Mouse (Mus musculus) heart, embryonic 10.5 days (tissue): Measurements from ENCODE around the gene Pum2. TPM values are rescaled to one million over a fixed set of nuclear protein-coding genes. Genes with fewer than 3 reads are reported as not detected.

Experiments used
- DNase-seq: peaks from one replicate; pipeline ENCODE4 v3.0.0-alpha.2; 2017; ENCODE audit warnings: low spot score
- H3K27ac ChIP-seq: fragments of 300-500 bp; sonication (generic); 2 replicates; pipeline ENCODE4 v1.5.1; 2016; ENCODE audit warnings: mild to moderate bottlenecking
- H3K27me3 ChIP-seq: fragments of 300-500 bp; sonication (generic); 2 replicates; pipeline ENCODE4 v1.6.1; 2016; ENCODE audit warnings: mild to moderate bottlenecking; ENCODE audit not compliant: poor library complexity, insufficient read depth, severe bottlenecking
- H3K36me3 ChIP-seq: fragments of 300-500 bp; sonication (generic); 2 replicates; pipeline ENCODE4 v1.6.1; 2016; ENCODE audit warnings: mild to moderate bottlenecking, moderate library complexity
- H3K4me1 ChIP-seq: fragments of 300-500 bp; sonication (generic); 2 replicates; pipeline ENCODE4 v1.6.1; 2016; ENCODE audit warnings: mild to moderate bottlenecking
- H3K4me3 ChIP-seq: fragments of 300-500 bp; sonication (generic); 2 replicates; pipeline ENCODE4 v1.5.1; 2016; ENCODE audit warnings: mild to moderate bottlenecking, moderate library complexity
- H3K9me3 ChIP-seq: fragments of 300-500 bp; sonication (generic); 2 replicates; pipeline ENCODE4 v1.6.1; 2016; ENCODE audit warnings: mild to moderate bottlenecking, moderate library complexity
- WGBS: fragments of 180-500 bp; shearing (Covaris S2); methylation state at CpG from one replicate; pipeline ENCODE4 v1.1.7; 2016; 5-methylcytosine and 5-hydroxymethylcytosine counted together
- polyA plus RNA-seq: library from polyadenylated mRNA; unstranded; fragments of >200 nt; fragmentation: Nextera tagmentation; extraction: Ambion mirVana; gene quantifications from 2 replicates; pipeline ENCODE4 v1.2.1, GENCODE M21; 2016

Pum2 gene
- polyA plus RNA-seq, 1 experiment from 2014 or later = 42.5 TPM

DNA sequence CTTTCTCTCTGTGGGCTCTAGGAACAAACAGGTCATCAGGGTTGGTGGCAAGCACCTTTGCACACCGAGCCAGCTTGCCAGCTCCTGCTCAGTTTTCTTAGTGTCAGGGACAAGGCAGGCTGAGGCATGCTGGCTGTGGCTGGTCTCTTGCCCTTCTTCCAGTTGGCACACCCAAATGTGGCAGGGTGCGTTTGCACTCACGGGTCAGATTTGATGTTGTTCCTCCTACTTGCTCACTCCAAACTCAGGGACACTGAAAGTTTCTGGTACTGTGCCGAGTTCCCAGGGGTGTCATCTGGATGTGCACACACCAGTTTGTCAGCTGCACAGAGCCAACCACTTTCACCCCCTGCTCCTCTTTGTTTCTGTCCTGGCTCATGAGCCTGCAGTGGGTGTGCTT is 17.3 kb upstream of the Pum2 start:
- WGBS = 86% methylated on average over 4 of the region's 4 CpGs
- Histone ChIP-seq H3K4me3 (no peak overlapping the region), H3K4me1 (peaks cover 13% of the 10 kb centered on the region; the same call in 1 of the 2 replicates), H3K27me3 (no peaks in the 10 kb centered on the region), H3K27ac (0 out of 2 replicates have a peak overlapping the region, but pooled peaks have one; percentile 52), H3K36me3 (no peaks in the 10 kb centered on the region), H3K9me3 (no peaks in the 10 kb centered on the region)
- DNase-seq = no peak

DNA sequence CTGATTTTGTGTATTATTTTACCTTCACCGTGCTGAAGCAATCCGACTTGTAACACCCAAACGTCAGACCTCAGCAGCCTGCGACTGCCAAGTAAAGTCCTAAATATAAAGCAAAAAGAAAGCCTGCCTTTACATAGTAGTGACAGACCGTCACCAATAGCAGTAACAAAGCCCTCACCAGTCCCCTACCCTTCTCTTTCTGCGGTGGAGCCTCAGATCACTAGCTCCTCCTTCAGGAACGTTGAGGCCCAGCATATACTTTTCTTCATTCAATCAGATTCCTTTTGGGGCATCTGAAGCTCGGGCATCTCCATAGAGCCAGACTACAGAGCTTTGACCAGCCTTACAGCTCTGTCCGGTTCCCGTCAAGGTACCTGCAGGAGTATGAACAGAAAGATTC is 16.8 kb upstream of the Pum2 start:
- no peak for DNase-seq
- Histone ChIP-seq H3K36me3 (no peaks in the 10 kb centered on the region), H3K4me3 (no peak overlapping the region), H3K27me3 (no peaks in the 10 kb centered on the region), H3K4me1 (peaks cover 13% of the 10 kb centered on the region; the same call in 1 of the 2 replicates), H3K27ac (no peak overlapping the region), H3K9me3 (no peaks in the 10 kb centered on the region)
- WGBS = 68% methylated on average over 10 of the region's 10 CpGs

DNA sequence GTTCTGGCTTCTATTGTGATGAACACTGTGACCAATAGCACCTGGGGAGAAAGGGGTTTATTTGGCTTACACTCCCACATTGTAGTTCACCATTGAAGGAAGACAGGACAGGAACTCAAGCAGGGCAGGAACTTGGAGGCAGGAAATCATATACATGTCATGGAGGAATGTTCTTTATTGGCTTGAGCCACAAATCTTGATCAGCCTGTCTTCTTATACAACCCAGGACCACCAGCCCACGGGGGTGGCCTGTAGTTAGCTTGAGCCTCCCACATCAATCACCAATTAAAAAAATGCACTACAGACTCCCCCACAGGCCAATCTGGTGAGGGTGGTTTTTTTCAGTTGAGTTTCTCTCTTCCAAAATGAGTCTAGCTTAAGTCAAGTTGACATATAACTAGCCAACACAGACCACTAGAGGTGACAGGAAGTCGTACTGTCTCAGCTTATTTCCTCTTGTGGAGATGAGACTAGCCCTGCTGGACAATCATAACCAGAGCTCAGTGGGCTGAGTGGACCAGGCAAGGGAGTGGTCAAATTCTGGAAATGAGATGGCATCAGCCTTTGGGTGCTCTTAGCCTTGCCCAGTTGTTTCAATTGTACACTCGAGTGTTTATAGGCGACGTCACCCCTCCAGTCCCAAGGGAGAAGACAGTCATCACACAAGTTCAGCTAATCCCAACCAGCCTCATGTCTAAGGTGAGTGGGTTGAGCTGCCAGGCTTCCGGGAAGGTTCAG is 16.1 kb upstream of the Pum2 start:
- Histone ChIP-seq H3K4me3 (no peak overlapping the region), H3K36me3 (no peaks in the 10 kb centered on the region), H3K9me3 (no peaks in the 10 kb centered on the region), H3K27ac (no peak overlapping the region), H3K4me1 (peaks cover 13% of the 10 kb centered on the region; the same call in 1 of the 2 replicates), H3K27me3 (no peaks in the 10 kb centered on the region)
- no peak for DNase-seq
- 88% methylated on average over 6 of the region's 6 CpGs for WGBS

DNA sequence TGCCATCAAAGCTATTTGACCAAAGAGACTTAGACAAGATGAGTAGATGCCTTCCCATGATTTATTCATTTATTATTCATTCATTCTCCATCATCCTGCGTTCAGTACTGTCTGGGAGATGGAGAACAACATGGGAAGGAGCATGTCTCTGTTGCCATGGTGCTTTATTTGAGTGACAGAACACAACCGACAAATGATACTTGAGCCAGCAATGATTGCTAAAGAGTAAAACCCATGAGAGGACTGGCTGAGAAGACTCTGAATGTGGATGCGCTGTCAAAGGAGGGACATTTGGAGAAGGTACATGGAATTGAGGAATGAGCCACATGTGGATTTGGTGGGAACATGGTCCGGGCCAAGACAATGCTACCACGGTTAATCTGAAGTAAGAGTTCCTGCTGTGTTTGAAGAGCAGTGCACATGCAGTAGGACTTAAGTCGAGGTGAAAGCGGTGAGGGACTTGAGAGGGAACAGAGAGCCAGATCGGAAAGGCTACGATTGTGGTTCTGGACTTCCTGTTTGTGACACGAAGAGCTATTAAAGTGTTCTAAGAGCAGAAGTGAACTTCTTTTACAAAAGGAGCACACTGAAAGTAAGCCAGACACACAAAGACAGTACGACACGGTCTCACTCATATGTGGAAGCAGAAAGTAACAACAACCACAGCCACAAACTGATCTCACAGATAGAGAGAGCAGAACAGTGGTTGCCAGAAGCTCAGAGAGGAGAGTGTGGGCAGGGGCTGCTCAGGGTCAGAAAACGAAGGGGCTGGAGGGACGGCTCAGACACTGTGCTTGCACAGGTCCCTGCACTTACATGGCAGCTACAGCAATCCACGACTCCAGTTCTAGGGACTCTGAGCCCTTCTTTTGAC is 14.3 kb upstream of the Pum2 start:
- no peaks in the 10 kb centered on the region for H3K36me3 ChIP-seq
- no peak for DNase-seq
- no peak overlapping the region for H3K27ac ChIP-seq
- whole genome bisulfite sequencing = 82% methylated on average over 15 of the region's 15 CpGs
- H3K4me1 ChIP-seq = peaks cover 13% of the 10 kb centered on the region; the same call in 1 of the 2 replicates
- no peaks in the 10 kb centered on the region for H3K27me3 ChIP-seq
- H3K9me3 ChIP-seq = no peaks in the 10 kb centered on the region
- H3K4me3 ChIP-seq = no peak overlapping the region

DNA sequence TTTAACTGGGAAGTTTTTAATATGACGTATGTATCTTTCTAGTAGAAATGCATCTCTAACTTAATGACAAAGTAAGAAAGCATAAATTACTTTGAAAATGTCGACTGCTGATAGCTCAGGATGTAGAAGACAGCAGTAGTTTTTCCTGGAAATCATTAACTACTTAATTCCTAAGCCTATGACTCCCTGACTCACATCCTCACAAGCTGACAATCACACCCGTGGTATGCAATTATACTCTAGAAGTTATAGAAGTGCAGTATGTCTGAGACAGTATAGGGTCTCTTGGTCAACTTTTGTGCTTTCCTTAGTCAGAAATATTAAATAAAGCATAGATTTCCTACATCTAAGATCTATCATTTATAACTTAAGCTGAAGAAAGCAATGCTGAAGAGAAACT is 12.2 kb upstream of the Pum2 start:
- no peaks in the 10 kb centered on the region for H3K36me3 ChIP-seq
- no peak overlapping the region for H3K4me3 ChIP-seq
- H3K9me3 ChIP-seq = no peaks in the 10 kb centered on the region
- no peak for DNase-seq
- H3K4me1 ChIP-seq = peaks cover 2% of the 10 kb centered on the region; the same call in 1 of the 2 replicates
- H3K27me3 ChIP-seq = no peaks in the 10 kb centered on the region
- H3K27ac ChIP-seq = no peak overlapping the region
- 57% methylated on average over 3 of the region's 3 CpGs for WGBS

DNA sequence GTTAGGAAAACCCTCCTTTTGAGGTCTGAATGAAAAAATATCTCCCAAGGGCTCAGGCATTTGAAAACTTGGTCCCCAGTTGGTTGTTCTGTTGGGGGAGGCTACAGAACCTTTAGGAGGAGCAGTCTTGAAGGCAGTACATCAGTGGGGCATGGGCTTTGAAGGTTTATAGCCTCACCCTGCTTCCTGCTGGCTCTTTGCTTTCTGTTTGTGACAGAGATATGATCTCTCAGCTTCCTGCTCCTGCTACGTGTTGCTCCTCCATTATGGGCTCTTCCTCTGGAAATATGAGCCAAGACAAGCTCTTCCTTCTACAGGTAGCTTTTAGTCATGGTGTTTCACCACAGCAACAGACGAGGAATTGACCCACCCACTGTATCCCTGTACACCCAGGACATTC is 11.8 kb upstream of the Pum2 start:
- Histone ChIP-seq H3K27me3 (no peaks in the 10 kb centered on the region), H3K9me3 (no peaks in the 10 kb centered on the region), H3K27ac (no peak overlapping the region), H3K4me3 (no peak overlapping the region), H3K4me1 (no peaks in the 10 kb centered on the region), H3K36me3 (no peaks in the 10 kb centered on the region)
- DNase-seq = no peak
- 42% methylated on average over 2 of the region's 2 CpGs for WGBS

DNA sequence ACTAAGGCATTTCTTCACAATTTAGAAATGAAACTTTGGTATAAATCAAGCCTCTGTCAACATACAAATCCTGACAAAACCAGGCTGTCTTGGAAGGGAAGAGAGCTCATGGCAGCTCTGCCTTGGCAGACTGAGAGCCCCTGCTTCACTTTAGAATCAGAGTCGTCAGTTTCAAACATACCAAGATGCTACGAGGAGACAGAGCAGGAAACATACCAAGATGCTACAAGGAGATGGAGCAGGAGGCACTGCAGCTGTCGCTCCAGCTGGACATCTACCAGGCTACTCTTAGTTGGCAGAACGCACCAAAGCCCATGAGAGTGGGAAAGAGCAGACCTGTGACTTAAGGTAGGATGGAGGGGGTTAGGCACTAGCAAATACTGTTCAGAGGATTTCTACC is 11.2 kb upstream of the Pum2 start:
- H3K27ac ChIP-seq = no peak overlapping the region
- DNase-seq = no peak
- no peak overlapping the region for H3K4me3 ChIP-seq
- no peaks in the 10 kb centered on the region for H3K27me3 ChIP-seq
- WGBS = 71% methylated on average over 4 of the region's 4 CpGs
- H3K36me3 ChIP-seq = no peaks in the 10 kb centered on the region
- no peaks in the 10 kb centered on the region for H3K4me1 ChIP-seq
- H3K9me3 ChIP-seq = no peaks in the 10 kb centered on the region

DNA sequence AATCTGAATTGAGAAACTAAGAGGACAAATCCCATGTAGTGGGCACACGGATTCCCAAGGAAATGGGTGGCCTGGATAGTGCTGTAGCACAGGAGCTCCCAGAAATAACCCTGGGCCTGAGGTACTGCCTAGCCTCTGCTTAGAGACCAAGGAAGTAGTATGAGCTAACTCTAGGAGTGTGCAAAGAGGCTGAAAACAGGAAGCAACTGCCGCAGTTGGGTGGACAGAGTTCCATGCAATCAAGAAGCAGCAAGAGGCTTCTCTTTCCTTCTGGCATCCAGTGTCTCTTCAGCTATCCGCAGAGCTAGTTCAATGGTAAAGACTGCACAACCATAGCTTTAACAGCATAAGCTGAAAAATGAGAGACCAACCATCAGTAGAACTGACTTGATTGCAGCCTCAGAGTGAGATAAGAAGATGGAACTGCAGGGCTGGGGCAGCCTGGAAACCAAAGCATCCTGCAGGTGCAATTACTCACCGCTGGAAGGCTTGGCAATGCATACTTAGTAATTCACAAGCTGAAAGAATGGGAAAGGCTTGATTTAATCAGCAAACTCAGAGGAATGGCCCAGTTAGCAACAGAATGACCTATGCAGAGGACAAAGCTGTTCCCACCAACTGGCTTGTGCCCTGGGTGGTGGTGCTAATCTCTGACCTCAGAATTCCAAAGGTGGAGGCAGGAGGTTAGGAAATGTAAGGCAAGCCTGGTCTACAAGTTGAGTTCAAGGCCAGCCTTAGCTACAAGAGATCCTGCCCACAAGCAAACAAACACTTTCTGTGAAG is 6.3 kb upstream of the Pum2 start:
- Histone ChIP-seq H3K27ac (no peak overlapping the region), H3K4me3 (no peak overlapping the region)
- WGBS = 81% methylated on average over 4 of the region's 4 CpGs

DNA sequence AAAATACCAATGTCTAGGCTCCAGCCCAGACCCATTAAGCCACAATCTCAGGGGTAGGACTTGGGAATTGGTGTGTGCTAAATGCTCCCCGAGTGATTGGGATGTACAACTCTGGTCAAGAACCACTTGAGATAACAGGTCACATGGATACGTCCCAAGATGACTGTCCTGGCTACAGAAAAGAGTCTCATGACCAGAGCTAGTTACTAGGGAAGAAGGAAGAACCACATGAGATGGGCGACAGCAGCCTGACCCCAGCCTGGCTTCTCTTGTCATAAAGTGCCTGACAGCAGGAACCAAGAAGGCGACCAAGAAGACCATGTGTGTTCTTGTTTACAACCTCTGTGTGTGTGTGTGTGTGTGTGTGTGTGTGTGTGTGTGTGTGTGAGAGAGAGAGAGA is 4.5 kb upstream of the Pum2 start:
- H3K27me3 ChIP-seq = no peaks in the 10 kb centered on the region
- WGBS = 54% methylated on average over 4 of the region's 4 CpGs
- no peaks in the 10 kb centered on the region; the same call in 1 of the 2 replicates for H3K9me3 ChIP-seq
- H3K36me3 ChIP-seq = no peaks in the 10 kb centered on the region
- H3K27ac ChIP-seq = no peak overlapping the region
- peaks cover 12% of the 10 kb centered on the region for H3K4me1 ChIP-seq
- DNase-seq = no peak
- H3K4me3 ChIP-seq = no peak overlapping the region

More for the DNA sequence above, 6.3 kb upstream of the Pum2 start:
- Histone ChIP-seq H3K9me3 (no peaks in the 10 kb centered on the region; the same call in 1 of the 2 replicates), H3K4me1 (peaks cover 3% of the 10 kb centered on the region; the same call in 1 of the 2 replicates), H3K36me3 (no peaks in the 10 kb centered on the region), H3K27me3 (no peaks in the 10 kb centered on the region)
- no peak for DNase-seq

DNA sequence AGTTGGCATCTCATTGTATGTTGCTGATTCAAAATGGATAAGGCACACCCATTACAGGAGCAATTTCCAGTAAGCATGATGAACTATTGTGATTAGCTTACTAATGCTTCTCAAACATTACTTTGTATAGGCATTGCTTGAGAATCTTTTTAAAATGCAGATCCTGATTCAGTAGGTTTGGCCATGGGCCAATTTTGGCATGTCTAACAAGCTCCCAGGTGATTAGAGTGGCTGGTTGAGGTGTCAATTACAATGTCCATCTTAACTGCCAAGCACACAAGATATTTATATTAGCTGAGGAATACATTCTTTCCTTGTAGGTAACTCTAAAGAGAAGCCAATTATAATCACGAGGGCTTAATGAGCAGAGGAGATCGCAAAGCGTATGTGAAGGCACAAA is 4.1 kb upstream of the Pum2 start:
- no peak for DNase-seq
- Histone ChIP-seq H3K27ac (no peak overlapping the region), H3K4me3 (no peak overlapping the region), H3K36me3 (no peaks in the 10 kb centered on the region), H3K4me1 (peaks cover 12% of the 10 kb centered on the region), H3K27me3 (no peaks in the 10 kb centered on the region), H3K9me3 (no peaks in the 10 kb centered on the region; the same call in 1 of the 2 replicates)
- 81% methylated on average over 3 of the region's 3 CpGs for WGBS

DNA sequence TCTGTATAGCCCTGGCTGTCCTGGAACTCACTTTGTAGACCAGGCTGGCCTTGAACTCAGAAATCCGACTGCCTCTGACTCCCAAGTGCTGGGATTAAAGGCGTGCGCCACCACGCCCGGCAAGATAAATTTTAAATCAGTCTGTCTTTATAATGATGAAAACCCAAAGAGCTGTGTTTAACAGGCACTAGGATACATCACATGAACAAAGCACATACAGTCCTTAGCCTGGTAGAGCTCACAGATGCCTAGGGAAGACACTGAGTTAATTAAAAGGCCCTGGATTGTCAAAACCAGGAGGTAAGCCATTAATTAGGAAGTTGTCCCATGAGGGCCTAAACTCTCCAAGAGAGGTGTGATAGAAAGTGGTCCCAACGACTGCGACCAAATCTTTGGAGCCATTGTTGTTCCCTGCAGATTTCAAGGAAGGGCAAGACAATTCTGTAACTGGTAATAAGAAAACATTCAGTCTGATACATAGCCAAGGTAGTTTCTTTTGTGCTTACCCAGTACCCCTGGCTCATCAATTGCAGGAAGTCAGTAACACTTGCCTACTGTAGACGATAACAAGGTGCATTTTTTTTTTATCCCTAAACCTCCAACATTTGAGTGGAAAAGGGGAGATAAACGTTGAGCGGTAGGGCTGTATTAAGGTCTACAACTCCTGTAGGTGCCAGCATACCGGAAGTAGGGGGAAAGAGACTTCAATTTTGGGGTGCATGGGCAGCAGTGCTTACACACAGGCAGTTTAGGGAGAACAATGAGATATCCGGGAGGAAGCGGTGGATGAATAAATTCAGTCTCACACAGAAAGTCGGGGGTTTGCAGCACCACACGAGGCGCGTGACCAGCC is 587 bp upstream of the Pum2 start:
- whole genome bisulfite sequencing = 37% methylated on average over 17 of the region's 17 CpGs
- DNase-seq = no peak

DNA sequence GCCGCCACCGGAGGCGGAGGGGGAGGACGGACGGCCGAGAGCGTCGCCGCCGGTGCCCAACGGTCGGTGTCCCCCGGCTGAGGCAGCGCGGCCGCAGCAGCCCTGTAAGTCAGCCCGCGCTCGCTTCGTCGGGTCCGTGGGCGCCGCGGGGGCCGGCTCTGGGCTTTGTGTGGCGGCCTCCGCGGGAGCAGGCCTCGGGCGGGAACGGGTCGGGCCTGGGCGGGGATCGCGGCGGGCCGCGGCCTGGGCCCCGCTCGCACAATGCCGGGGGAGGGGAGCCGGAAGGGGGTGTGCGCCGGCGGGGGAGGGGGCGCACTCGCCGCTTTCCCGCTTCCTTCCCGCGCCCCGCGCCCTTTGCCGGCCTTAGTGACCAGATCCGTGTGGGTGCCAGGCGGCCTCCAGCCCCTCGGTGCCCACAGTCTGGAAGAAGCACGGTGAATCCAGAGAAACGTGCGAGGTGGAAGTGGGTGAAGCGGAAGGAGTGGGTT is 487 bp downstream of the Pum2 start:
- Histone ChIP-seq H3K27me3 (no peaks in the 10 kb centered on the region), H3K9me3 (no peaks in the 10 kb centered on the region; the same call in 1 of the 2 replicates), H3K4me1 (peaks cover 21% of the 10 kb centered on the region), H3K27ac (peak overlapping the region; percentile 100), H3K4me3 (peak overlapping the region; percentile 95), H3K36me3 (no peaks in the 10 kb centered on the region)
- 1% methylated on average over 43 of the region's 62 CpGs for WGBS
- DNase-seq = peak; percentile 89

More for the DNA sequence above, 587 bp upstream of the Pum2 start:
- Histone ChIP-seq H3K27me3 (no peaks in the 10 kb centered on the region), H3K36me3 (no peaks in the 10 kb centered on the region), H3K4me1 (peaks cover 21% of the 10 kb centered on the region), H3K27ac (peak overlapping the region; percentile 100), H3K9me3 (no peaks in the 10 kb centered on the region; the same call in 1 of the 2 replicates), H3K4me3 (peak overlapping the region; percentile 95)
